Mouse (Mus musculus) common myeloid progenitor, adult 5-6 weeks (primary cell): ENCODE results near the gene Nap1l4. TPM values are rescaled to one million over a fixed set of nuclear protein-coding genes. Genes with fewer than 3 reads are reported as not detected.

Experiments
- ATAC-seq: replicated peaks from 2 replicates; pipeline ENCODE4 v1.8.0; 2016; ENCODE audit warnings: low read depth, mild to moderate bottlenecking, moderate TSS enrichment, inconsistent platforms; ENCODE audit not compliant: poor library complexity, severe bottlenecking
- total RNA-seq: library from RNA; stranded (forward); fragments of 200-1000, 187-1606 nt; gene quantifications from 2 replicates; pipeline ENCODE4 v1.2.3, GENCODE M21; 2017

Gene Nap1l4
- total RNA-seq, 1 experiment from 2014 or later, result 177 TPM

DNA sequence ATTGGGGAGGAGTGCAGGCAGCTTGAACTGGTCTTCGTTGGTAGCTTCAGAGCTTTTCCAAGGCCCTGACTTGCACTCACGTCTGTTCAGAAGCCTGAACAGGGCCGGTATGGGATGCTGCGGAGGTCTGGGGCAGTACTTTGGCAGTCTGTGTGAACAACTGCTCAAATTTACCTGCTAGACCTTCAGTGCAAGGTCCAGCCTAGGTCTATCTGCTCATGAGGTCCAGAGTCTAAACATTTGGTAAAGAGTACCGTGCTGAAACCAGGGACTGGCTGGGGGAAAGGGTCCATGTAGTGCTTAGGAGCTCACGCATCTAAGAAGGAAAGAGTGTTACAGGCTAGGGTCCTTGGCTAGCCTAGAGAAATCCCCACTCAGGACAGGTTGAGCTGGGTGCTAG is 59.2 kb downstream of the Nap1l4 start:
- no peak for ATAC-seq

GRCm38 (mm10) chr7:143482541-143482940 is 66.4 kb downstream of the Nap1l4 start:
- no peak for ATAC-seq

GRCm38 (mm10) chr7:143481806-143482387 is 67.0 kb downstream of the Nap1l4 start:
- no peak for ATAC-seq

GRCm38 (mm10) chr7:143480498-143480897 is 68.4 kb downstream of the Nap1l4 start:
- peak; percentile 87 for ATAC-seq

DNA sequence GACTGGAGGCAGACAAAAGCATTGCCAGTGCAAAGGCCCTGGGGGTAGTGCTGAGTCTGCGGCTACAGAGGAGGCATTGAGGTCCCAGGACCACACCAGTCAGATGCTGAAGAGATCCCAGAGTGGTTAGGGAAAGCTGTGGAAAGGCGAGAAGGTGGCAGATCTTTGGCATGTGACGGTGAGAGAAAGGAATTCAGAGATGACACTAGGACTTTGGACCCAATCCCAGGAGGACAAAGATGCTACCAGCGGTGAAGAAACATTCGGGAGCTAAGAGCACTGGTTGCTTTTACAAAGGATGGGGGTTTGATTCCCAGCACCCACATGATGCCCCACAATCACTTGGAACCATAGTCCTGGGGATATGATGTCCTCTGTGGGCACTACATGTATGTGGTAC is 71.1 kb downstream of the Nap1l4 start:
- no peak for ATAC-seq

GRCm38 (mm10) chr7:143476702-143477335 is 72.1 kb downstream of the Nap1l4 start:
- no peak for ATAC-seq

GRCm38 (mm10) chr7:143475876-143476275 is 73.0 kb downstream of the Nap1l4 start:
- 0 out of 2 replicates have a peak, but pooled peaks have one; percentile 12 for ATAC-seq

DNA sequence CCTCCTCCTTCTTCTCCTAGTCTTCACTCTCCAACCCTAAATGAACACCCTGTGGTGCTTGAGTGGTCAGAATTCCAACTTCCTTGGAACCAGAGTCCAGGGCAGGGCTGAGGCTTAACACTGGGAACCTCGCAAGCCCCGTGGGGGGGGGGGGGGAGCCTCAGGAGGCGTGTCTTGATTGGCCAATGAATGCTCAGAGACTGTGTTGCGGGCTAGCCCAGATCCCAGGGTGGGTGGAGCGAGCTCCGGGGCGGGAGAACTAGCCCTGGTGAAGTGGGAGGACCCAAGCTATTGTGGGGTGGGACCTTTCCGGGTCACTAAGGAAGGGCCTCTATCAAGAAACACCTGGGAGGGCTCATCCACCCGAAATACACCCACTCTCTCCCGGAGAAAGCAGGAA is 74.1 kb downstream of the Nap1l4 start:
- ATAC-seq, result peak; percentile 27; the same call in 1 of the 2 replicates

DNA sequence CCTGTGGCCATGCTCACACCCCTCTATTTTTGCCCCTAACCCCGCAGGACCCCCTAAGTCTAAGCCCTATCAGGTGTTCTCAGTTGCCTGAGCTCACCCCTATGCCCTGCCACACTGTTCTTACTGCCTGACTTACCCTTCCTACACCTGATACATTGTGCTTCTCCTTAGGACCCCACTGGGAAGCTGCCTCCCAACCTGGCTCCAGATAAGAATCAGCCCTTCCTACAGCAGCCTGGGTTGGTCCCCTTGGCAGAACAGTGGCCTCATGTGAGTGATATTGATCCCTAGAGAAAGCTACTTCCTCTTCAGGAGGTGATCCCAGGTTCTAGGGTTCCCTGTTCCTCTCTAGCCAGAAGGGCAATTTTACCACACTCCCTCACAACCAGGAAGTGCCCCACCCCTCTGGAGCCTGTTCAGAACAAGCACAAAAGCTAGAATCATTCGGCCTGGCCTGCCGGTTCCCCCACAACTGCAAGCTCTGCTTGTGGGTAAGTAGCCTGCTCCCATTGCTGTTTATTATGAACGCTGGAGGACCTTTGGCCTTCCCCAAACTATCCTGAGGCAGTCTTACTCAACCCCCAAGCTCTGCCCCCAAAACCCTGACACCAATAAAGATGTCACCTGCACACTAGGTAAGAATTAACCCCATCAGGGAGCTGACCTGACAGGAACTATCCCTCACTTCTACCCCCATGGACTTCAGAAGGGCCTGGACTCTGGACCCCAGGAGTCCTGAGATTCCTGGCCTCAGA is 75.4 kb downstream of the Nap1l4 start, which contains the start of gene Slc22a18:
Gene Slc22a18, plus strand, starts transcription at position 390 of the 755 bp plus-strand sequence.
- peak; percentile 74 for ATAC-seq

DNA sequence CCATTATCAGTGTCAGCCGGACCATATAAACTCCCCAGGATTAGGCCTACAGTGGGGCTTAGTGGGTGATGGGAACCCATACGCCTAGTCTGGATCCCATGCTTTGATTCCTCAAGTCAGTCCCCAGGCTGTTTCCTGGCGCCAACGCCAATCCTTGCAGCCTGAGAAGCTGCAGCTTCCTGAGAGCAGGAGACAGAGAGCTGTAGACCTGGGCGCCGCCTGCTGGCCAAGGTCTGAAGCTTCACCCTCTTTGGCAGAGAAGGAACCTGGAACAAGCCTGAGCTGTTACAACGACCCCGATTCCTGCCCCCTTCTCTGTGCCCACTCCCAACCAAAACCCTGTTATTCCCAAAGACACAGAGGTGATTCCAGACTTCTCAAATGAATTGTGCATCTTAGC is 79.0 kb downstream of the Nap1l4 start:
- ATAC-seq, result peak; percentile 52

DNA sequence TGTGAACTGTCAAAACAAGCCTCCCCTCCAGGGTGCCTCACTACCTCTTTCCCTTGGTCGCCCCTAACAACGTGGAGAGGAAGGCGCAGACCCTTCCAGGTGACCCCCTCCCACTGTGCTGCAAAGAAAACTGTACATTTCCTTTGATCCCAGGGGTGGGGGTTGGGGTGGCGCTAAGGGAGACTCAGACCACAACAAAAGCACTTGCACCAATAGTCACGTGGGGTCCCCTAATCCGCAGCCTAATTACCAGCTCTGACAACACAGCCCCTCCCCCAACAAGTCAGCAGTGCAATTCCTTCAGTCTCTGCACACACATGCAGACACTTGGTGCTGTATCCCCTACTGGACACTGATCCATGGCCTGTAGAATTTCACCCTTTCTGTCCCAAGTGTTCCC is 81.2 kb downstream of the Nap1l4 start:
- no peak for ATAC-seq

- peak; percentile 67 for ATAC-seq
Observed at GRCm38 (mm10) chr7:143466099-143466677, 82.7 kb downstream of the Nap1l4 start.

GRCm38 (mm10) chr7:143464811-143465560 is 83.9 kb downstream of the Nap1l4 start:
- ATAC-seq, result no peak

- peak; percentile 40 for ATAC-seq
Observed at GRCm38 (mm10) chr7:143463865-143464415, 85.0 kb downstream of the Nap1l4 start.

Other genes with a start within 250 kb of the Nap1l4 start
- gene Cdkn1c, start 88.1 kb downstream of the Nap1l4 start, total RNA-seq, result 1.6 and 2.6 TPM in 2 replicates
- 2.6 TPM in 1 of 2 replicates, not detected in the other for gene Slc22a18, start 75.4 kb downstream of the Nap1l4 start, total RNA-seq
- gene Phlda2, start 46.0 kb downstream of the Nap1l4 start, total RNA-seq, result 2.6 and 3.2 TPM in 2 replicates
- 51.1 and 63.9 TPM in 2 replicates for gene Cars, start 51.0 kb upstream of the Nap1l4 start, total RNA-seq
- gene Tnfrsf26, start 79.6 kb upstream of the Nap1l4 start, total RNA-seq, result 8.0 and 10.3 TPM in 2 replicates
- 3.7 and 4.7 TPM in 2 replicates for gene Tnfrsf22, start 100.6 kb upstream of the Nap1l4 start, total RNA-seq
- gene Tnfrsf23, start 136.8 kb upstream of the Nap1l4 start, total RNA-seq, result 0.63 TPM in 1 of 2 replicates, not detected in the other
- 5.9 and 15.3 TPM in 2 replicates for gene Osbpl5, start 207.9 kb upstream of the Nap1l4 start, total RNA-seq
- not detected in 2 replicates for gene Mrgprg, start 217.9 kb upstream of the Nap1l4 start, total RNA-seq
- 1.2 and 1.3 TPM in 2 replicates for gene Mrgpre, start 235.4 kb upstream of the Nap1l4 start, total RNA-seq